Mouse (Mus musculus): ENCODE results near the gene Slc10a2. TPM values are rescaled to one million over a fixed set of nuclear protein-coding genes. Genes with fewer than 3 reads are reported as not detected.

Gene Slc10a2
- polyA plus RNA-seq (2015; fragmentation: Nextera tagmentation; extraction: Ambion mirVana): not detected in 2 replicates

GRCm38 (mm10) chr8:5105186-5105585, at the start of gene Slc10a2:
Gene Slc10a2, minus strand, starts transcription at chr8:5105351.

Measured in spleen, postnatal 0 days (tissue).